8 mouse cellular contexts compared by ENCODE assay signal in the genomic region with DNA sequence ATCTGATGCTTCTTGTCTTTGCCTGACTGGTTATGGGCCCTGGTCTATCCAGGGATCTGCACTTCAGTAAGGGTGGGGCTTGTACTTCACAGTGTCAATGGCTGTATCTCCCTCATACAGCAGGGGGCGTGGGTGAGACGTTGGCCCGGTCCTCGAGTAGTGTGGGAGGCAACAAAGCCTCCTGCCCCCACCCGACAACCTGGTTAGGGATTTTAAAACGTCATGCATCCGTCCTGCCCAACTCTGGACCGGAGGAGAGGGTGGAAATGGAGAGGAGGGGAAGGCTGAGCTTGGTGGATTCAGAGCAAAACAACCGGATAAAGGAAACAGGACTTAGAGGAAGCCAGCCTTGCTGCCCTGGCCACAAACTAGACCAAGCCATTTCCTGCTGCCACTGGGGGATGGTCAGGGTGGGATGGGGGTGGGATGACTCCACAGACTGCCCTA. TPM values are rescaled to one million over a fixed set of nuclear protein-coding genes. Genes with fewer than 3 reads are reported as not detected.
A peak's percentile ranks its signal among the peaks of the same experiment; 100 is the strongest.
DNase-seq lines count a peak whose midpoint lies in the region; ATAC-seq and TF ChIP-seq lines count a peak whose summit lies in the region.

No protein-coding gene starts in this region.

- peak overlapping the region; percentile 53 for H3K4me3 ChIP-seq in bone marrow, adult 2 months (replicated peaks; ENCODE audit: control insufficient read depth, low read depth, low read length)
- H3K4me3 ChIP-seq in heart, embryonic 11.5 days (ENCODE audit: low read depth, low read length), result no peak overlapping the region
- H3K4me3 ChIP-seq in kidney, embryonic 15.5 days (replicated peaks), result no peak overlapping the region
- H3K4me3 ChIP-seq in liver, adult 2 months (ENCODE audit: insufficient read depth, low read depth, low read length), result no peak overlapping the region

- H3K27ac ChIP-seq in bone marrow, adult 2 months (ENCODE audit: control insufficient read depth, insufficient read depth, low read depth, low read length, poor library complexity), result peak overlapping the region; percentile 55
- peak overlapping the region; percentile 19; the same call in 1 of the 2 replicates for H3K27ac ChIP-seq in heart, embryonic 11.5 days (ENCODE audit: low read depth, low read length)
- H3K27ac ChIP-seq in kidney, embryonic 15.5 days, result peak overlapping the region; percentile 56
- no peak overlapping the region for H3K27ac ChIP-seq in liver, adult 2 months (replicated peaks; ENCODE audit: insufficient read depth, low read depth, low read length)

- TF ChIP-seq CTCF in bone marrow, adult 2 months (IDR thresholded peaks at IDR 0.05; ENCODE audit: control insufficient read depth, insufficient read depth, low read length), result peak; percentile 92
- TF ChIP-seq CTCF in liver, adult 2 months (IDR thresholded peaks at IDR 0.05; ENCODE audit: low read depth, low read length), result peak; percentile 96

- no peak for TF ChIP-seq POLR2A in bone marrow, adult 2 months (IDR thresholded peaks at IDR 0.05; ENCODE audit: borderline replicate concordance, control insufficient read depth, low read depth, low read length)
- no peak for TF ChIP-seq POLR2A in liver, adult 2 months (IDR thresholded peaks at IDR 0.05; ENCODE audit: extremely low read depth, insufficient read depth, low read length)

- WGBS in bone marrow, adult 2 months, result under 1% methylated on average over 9 of the region's 9 CpGs
- WGBS in heart, embryonic 11.5 days (ENCODE audit: insufficient replicate concordance), result 10% methylated on average over 9 of the region's 9 CpGs
- WGBS in kidney, embryonic 15.5 days, result 12% methylated on average over 9 of the region's 9 CpGs
- 21% methylated on average over 9 of the region's 9 CpGs for WGBS in liver, adult 2 months

- no peak overlapping the region; the same call in none of the 2 replicates for H3K9ac ChIP-seq in heart, embryonic 11.5 days (ENCODE audit: low read depth, low read length)
- H3K9ac ChIP-seq in kidney, embryonic 15.5 days, result no peak overlapping the region
- H3K9ac ChIP-seq in liver, adult 2 months (ENCODE audit: low read depth, low read length), result no peak overlapping the region

- H3K4me1 ChIP-seq in bone marrow, adult 2 months (ENCODE audit: control insufficient read depth, insufficient read depth, low read length), result peaks cover 3% of the 10 kb centered on the region
- H3K4me1 ChIP-seq in heart, embryonic 11.5 days (ENCODE audit: control insufficient read depth, insufficient read depth, low read length), result peaks cover 9% of the 10 kb centered on the region; the same call in 1 of the 2 replicates
- peaks cover 20% of the 10 kb centered on the region for H3K4me1 ChIP-seq in kidney, embryonic 15.5 days
- H3K4me1 ChIP-seq in liver, adult 2 months (ENCODE audit: control insufficient read depth, insufficient read depth, low read length), result no peaks in the 10 kb centered on the region

- H3K9me3 ChIP-seq in heart, embryonic 11.5 days (replicated peaks; ENCODE audit: control insufficient read depth, low read length), result no peaks in the 10 kb centered on the region
- no peaks in the 10 kb centered on the region for H3K9me3 ChIP-seq in kidney, embryonic 15.5 days (replicated peaks)

- H3K36me3 ChIP-seq in heart, embryonic 11.5 days (ENCODE audit: control insufficient read depth, insufficient read depth, low read length), result peaks cover 17% of the 10 kb centered on the region
- H3K36me3 ChIP-seq in kidney, embryonic 15.5 days, result peaks cover 24% of the 10 kb centered on the region
- H3K36me3 ChIP-seq in liver, adult 2 months (ENCODE audit: control insufficient read depth, insufficient read depth, low read length), result peaks cover 22% of the 10 kb centered on the region; the same call in 1 of the 2 replicates
- H3K36me3 ChIP-seq in splenic B cell, adult 2 months (ENCODE audit: control insufficient read depth, insufficient read depth, low read length, poor library complexity, severe bottlenecking), result peaks cover 4% of the 10 kb centered on the region

- H3K79me2 ChIP-seq in liver, adult 2 months (ENCODE audit: control insufficient read depth, insufficient read depth, low read length), result no peaks in the 10 kb centered on the region

- peak; percentile 40; the same call in 1 of the 2 replicates for ATAC-seq in erythroblast, adult 5-6 weeks (replicated peaks; ENCODE audit: low FRiP score, poor library complexity, severe bottlenecking)
- peak; percentile 74 for ATAC-seq in heart, embryonic 11.5 days (replicated peaks; ENCODE audit: insufficient number of reproducible peaks, low FRiP score, low TSS enrichment)
- ATAC-seq in kidney, embryonic 15.5 days (replicated peaks; ENCODE audit: low FRiP score), result peak; percentile 82

- DNase-seq in B cell, adult 2 months, result peak; percentile 85 to 87
- DNase-seq in liver, adult 2 months (ENCODE audit: extremely low read depth, low read depth, low spot score), result peak; percentile 35
- peak; percentile 46 to 63 for DNase-seq in monocyte, adult 2 months (ENCODE audit: low read depth in 1 of 2, low spot score in 2 of 2)
- DNase-seq in splenic B cell, adult 2 months (ENCODE audit: low read depth, low spot score), result peak; percentile 85

- H3K27me3 ChIP-seq in heart, embryonic 11.5 days (ENCODE audit: control insufficient read depth, insufficient read depth, low read length), result no peaks in the 10 kb centered on the region
- no peaks in the 10 kb centered on the region for H3K27me3 ChIP-seq in kidney, embryonic 15.5 days
- H3K27me3 ChIP-seq in liver, adult 2 months (ENCODE audit: control insufficient read depth, insufficient read depth, low read length), result no peaks in the 10 kb centered on the region
- H3K27me3 ChIP-seq in splenic B cell, adult 2 months (ENCODE audit: control insufficient read depth, insufficient read depth, low read length, poor library complexity, severe bottlenecking), result no peaks in the 10 kb centered on the region

- 0 out of 2 replicates have a peak overlapping the region, but pooled peaks have one; percentile 12 for H3K4me2 ChIP-seq in heart, embryonic 11.5 days
- peak overlapping the region; percentile 38 for H3K4me2 ChIP-seq in kidney, embryonic 15.5 days

RNA-seq across cellular contexts. Expression of gene Gm29797, which starts 2.8 kb away (rescaled TPM):
- not detected in 2 replicates for polyA plus RNA-seq in bone marrow, adult 2 months (2011; ENCODE audit: insufficient read depth, insufficient read length, low replicate concordance, missing spikeins)
- not detected in 2 replicates for total RNA-seq in erythroblast, adult 5-6 weeks (2015; ENCODE audit: low replicate concordance)
- total RNA-seq in erythroblast, adult 5-6 weeks (2017; ENCODE audit: low replicate concordance), result not detected in 2 replicates
- polyA plus RNA-seq in heart, embryonic 11.5 days (2014; fragmentation: Nextera tagmentation; extraction: Ambion mirVana), result not detected in 2 replicates
- 0.21 TPM in 1 of 2 replicates, not detected in the other for polyA plus RNA-seq in kidney, embryonic 15.5 days (2015; fragmentation: Nextera tagmentation; extraction: Ambion mirVana)
- total RNA-seq in liver, adult 2 months (2014; rRNA removed), result not detected in 2 replicates
- not detected in 2 replicates for polyA plus RNA-seq in liver, adult 2 months (2012; rRNA removed)

RNA-seq across cellular contexts. Expression of gene Sox18, which starts 11.8 kb away (rescaled TPM):
- 7.4 and 7.5 TPM in 2 replicates for polyA plus RNA-seq in bone marrow, adult 2 months (2011; ENCODE audit: insufficient read depth, insufficient read length, low replicate concordance, missing spikeins)
- not detected in 2 replicates for total RNA-seq in erythroblast, adult 5-6 weeks (2015; ENCODE audit: low replicate concordance)
- not detected in 2 replicates for total RNA-seq in erythroblast, adult 5-6 weeks (2017; ENCODE audit: low replicate concordance)
- 18.6 and 22.2 TPM in 2 replicates for polyA plus RNA-seq in heart, embryonic 11.5 days (2014; fragmentation: Nextera tagmentation; extraction: Ambion mirVana)
- polyA plus RNA-seq in kidney, embryonic 15.5 days (2015; fragmentation: Nextera tagmentation; extraction: Ambion mirVana), result 48.1 and 49.9 TPM in 2 replicates
- 1.4 and 2.9 TPM in 2 replicates for total RNA-seq in liver, adult 2 months (2014; rRNA removed)
- 8.0 and 9.8 TPM in 2 replicates for polyA plus RNA-seq in liver, adult 2 months (2012; rRNA removed)

RNA-seq across cellular contexts. Expression of gene Tcea2, which starts 20.5 kb away (rescaled TPM):
- polyA plus RNA-seq in bone marrow, adult 2 months (2011; ENCODE audit: insufficient read depth, insufficient read length, low replicate concordance, missing spikeins), result 20.0 and 20.3 TPM in 2 replicates
- not detected in 2 replicates for total RNA-seq in erythroblast, adult 5-6 weeks (2015; ENCODE audit: low replicate concordance)
- not detected in 2 replicates for total RNA-seq in erythroblast, adult 5-6 weeks (2017; ENCODE audit: low replicate concordance)
- polyA plus RNA-seq in heart, embryonic 11.5 days (2014; fragmentation: Nextera tagmentation; extraction: Ambion mirVana), result 13.5 and 14.1 TPM in 2 replicates
- 25.6 and 25.9 TPM in 2 replicates for polyA plus RNA-seq in kidney, embryonic 15.5 days (2015; fragmentation: Nextera tagmentation; extraction: Ambion mirVana)
- total RNA-seq in liver, adult 2 months (2014; rRNA removed), result 1.1 and 1.4 TPM in 2 replicates
- 1.8 and 2.8 TPM in 2 replicates for polyA plus RNA-seq in liver, adult 2 months (2012; rRNA removed)

RNA-seq across cellular contexts. Expression of gene Rgs19, which starts 34.1 kb away (rescaled TPM):
- 57.1 and 170 TPM in 2 replicates for polyA plus RNA-seq in bone marrow, adult 2 months (2011; ENCODE audit: insufficient read depth, insufficient read length, low replicate concordance, missing spikeins)
- 127 and 130 TPM in 2 replicates for total RNA-seq in erythroblast, adult 5-6 weeks (2015; ENCODE audit: low replicate concordance)
- 29.4 and 41.5 TPM in 2 replicates for total RNA-seq in erythroblast, adult 5-6 weeks (2017; ENCODE audit: low replicate concordance)
- 57.7 and 61.3 TPM in 2 replicates for polyA plus RNA-seq in heart, embryonic 11.5 days (2014; fragmentation: Nextera tagmentation; extraction: Ambion mirVana)
- 56.6 and 61.7 TPM in 2 replicates for polyA plus RNA-seq in kidney, embryonic 15.5 days (2015; fragmentation: Nextera tagmentation; extraction: Ambion mirVana)
- total RNA-seq in liver, adult 2 months (2014; rRNA removed), result 1.5 and 3.2 TPM in 2 replicates
- 4.5 and 7.8 TPM in 2 replicates for polyA plus RNA-seq in liver, adult 2 months (2012; rRNA removed)

RNA-seq across cellular contexts. Expression of gene Lkaaear1, which starts 38.6 kb away (rescaled TPM):
- not detected in 2 replicates for polyA plus RNA-seq in bone marrow, adult 2 months (2011; ENCODE audit: insufficient read depth, insufficient read length, low replicate concordance, missing spikeins)
- not detected in 2 replicates for total RNA-seq in erythroblast, adult 5-6 weeks (2015; ENCODE audit: low replicate concordance)
- total RNA-seq in erythroblast, adult 5-6 weeks (2017; ENCODE audit: low replicate concordance), result not detected in 2 replicates
- not detected in 2 replicates for polyA plus RNA-seq in heart, embryonic 11.5 days (2014; fragmentation: Nextera tagmentation; extraction: Ambion mirVana)
- 0.22 TPM in 1 of 2 replicates, not detected in the other for polyA plus RNA-seq in kidney, embryonic 15.5 days (2015; fragmentation: Nextera tagmentation; extraction: Ambion mirVana)
- total RNA-seq in liver, adult 2 months (2014; rRNA removed), result not detected in 2 replicates
- polyA plus RNA-seq in liver, adult 2 months (2012; rRNA removed), result not detected in 2 replicates

Comparison
In these comparisons a context has a peak if more than half of its experiments do, and no peak if none do; other contexts are left out.
1. DNase-seq: peak in every context shown above with its lines; median percentile 86 in B cell, adult 2 months; 85 in splenic B cell, adult 2 months; 54 in monocyte, adult 2 months; 35 in liver, adult 2 months.